Mouse (Mus musculus) erythroblast, embryonic 14.5 days (primary cell): Measurements from ENCODE around the gene Olfr885.

ENCODE experiments used
- GATA1 ChIP-seq: IDR thresholded peaks from 2 replicates; pipeline ENCODE4 v1.6.1; 2012; ENCODE audit warnings: low read length, inconsistent platforms, mixed read lengths
- TAL1 ChIP-seq: IDR thresholded peaks from 3 replicates; pipeline ENCODE4 v1.6.1; 2012; ENCODE audit warnings: low read length, inconsistent platforms, mixed read lengths

- TF ChIP-seq GATA1 (no peak), TAL1 (no peak)
Observed at GRCm38 (mm10) chr9:38046255-38046654, 14.9 kb upstream of the Olfr885 start, which contains the start of gene Olfr884.
